Mouse (Mus musculus) cerebellum, postnatal 36 days (tissue): ENCODE data around the gene Sp6.

Experiments used
- DNase-seq, 2 experiments: peaks; one replicate each; pipeline ENCODE4 v3.0.0; 2021 to 2022; ENCODE audit warnings: mixed read lengths in 2 of 2

Sp6 gene

GRCm38 (mm10) chr11:96982859-96983258 is 30.3 kb upstream of the Sp6 start, which contains the start of gene Sp2:
Sp2 (minus strand) TSS chr11:96982959.
- no peak for DNase-seq

DNA sequence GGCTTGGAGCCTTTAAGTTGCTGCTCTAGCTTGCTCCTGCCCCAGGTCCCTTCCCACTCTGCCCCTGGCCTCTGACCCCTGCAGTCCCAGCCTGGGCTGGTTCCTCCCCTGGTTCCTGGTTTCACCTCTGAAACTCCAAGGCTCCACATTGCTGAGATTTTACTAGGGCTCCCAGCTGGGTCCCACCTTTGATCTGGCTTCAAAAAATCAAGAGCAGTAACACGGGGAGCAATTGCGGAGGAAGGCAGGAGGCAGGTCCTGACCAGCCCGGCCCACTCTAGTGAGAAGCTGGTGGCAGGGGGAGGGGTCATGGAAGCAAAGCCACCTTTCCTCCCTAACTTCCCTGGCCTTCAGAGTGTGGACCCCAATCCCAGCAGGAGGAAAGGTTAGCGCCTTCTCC is 28.3 kb upstream of the Sp6 start:
- DNase-seq, result no peak

DNA sequence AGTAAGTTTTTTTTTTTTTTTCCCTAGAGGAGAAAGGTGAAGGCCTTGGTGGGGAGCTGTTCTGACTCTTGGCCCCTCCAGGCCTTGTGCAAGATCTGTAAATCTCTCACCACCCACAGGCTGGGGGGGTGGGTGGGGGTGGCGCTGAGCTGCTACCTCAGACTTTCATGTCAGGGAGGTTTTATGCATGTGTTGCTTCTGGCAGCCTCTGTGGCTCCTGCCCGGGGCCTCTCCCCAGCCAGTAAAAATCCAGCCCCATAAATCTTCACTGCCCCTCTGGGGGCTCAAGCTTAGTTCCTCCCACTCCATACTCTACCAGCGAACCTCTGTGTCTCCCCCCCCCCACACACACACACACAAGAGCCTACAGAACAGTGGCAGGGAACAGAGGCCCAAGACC is 26.7 kb upstream of the Sp6 start:
- DNase-seq, result no peak

DNA sequence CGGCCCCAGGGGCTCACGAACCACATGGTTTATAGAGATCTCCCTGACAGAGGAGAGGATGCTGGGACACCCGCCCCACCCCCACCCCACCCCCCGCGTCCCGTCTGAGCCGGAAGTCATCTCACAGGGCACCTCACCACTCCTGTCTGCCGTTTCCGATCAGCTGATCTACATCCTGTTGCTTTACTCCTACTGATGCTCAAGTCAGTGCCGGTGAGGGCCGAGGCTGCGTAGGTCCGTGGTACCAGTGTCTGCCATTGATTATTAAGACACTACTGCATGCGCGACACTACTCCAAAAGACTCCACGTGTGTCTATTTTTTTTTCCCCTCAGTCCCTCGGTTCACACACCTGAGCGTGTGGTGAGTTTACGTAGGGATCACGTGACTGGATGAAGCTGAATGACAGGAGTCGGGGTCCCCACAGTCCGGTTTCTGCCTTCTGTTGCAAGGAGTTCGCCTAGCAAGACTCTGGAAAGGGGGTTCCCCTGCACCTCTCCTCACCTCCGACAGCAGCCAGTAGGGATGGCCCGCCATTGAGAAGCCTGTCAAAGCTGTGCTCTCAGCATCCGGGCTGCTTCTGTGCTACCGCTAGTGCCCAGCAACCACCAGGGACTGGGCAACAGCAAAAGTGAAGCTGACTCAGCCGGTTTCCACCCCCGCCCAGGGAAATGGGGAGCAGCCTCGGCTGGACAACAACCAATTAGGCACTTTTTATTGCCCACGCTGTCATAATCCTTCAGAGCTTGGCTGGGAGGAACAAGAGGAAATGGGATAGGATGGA is 25.1 kb upstream of the Sp6 start:
- no peak for DNase-seq

GRCm38 (mm10) chr11:96991501-96991900 is 21.7 kb upstream of the Sp6 start:
- no peak for DNase-seq

- DNase-seq, result no peak
These were observed 20.4 kb upstream of the Sp6 start for GRCm38 (mm10) chr11:96992722-96993311.

GRCm38 (mm10) chr11:96995031-96995430 is 18.2 kb upstream of the Sp6 start:
- DNase-seq, result no peak

DNA sequence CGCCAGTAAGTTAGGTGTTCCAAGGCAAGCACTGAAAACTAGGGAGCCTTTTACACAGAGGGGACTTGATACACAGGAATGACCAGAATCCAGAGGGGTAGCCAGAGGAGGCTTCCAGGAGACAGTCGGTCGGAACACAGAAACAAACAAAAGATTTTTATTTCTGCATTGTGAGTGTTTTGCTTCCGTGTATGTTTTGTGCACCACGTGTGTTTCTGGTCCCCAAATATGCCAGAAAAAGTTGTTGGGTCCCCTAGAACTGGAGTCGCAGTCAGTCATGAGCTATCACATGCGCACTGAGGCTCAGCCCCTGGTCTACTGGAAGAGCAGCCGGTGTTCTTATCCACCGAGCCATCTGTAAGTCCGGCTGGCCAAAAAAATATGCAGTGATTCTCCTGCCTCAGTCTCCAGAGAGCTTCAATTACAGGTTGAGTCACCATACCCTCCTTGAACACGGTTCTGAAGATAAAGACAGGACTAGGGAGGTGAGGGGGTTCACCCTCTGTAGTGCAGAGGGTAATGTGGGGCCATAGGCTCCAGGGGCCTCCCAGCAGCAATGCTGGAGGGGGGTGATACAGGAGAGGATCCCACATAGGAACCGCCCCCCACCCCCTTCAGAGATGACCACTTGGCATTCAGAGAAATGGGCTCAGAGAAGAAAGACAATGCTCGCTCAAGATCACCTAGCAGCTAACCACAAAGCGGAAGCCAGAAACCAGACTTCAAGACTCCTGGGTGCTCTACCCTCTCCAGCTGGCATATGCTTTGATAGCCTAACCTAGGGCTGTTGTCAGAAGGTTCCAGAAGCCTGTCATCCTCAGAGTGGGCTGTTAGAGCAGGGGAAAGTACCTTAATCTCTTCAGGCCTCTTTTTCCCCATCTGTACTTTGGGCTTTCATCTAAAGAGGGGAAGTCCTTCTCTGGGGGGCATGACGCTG is 17.1 kb upstream of the Sp6 start:
- no peak for DNase-seq

DNA sequence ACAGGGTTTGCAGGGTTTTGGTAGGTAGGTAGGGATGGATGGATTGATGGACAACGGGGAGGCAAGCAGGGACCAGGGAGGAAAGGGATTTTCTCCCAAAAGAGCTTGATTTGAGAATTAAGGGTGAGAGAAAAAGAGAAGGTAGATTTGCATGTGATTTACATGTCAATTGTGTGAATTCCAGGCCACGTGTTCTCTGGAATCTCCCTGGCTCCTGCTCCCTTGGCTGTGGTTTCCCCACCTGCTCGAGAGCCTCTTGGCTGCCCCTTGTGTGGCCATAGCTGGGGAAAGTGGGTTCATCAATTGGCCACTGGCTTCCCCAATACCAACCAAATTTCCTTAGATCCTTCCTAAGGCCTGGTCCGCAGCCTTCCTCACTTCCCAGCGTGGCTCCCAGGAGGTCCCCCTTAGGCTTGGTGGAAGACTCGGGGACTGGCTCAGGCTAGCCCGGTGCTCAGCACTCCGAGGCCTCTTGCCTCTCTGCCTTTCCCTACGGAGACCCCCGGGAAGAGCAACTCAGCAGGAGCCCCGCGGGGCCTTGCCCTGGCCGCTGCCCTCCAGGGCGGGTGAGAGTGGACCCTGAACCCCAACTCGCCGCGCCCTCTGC is 16.3 kb upstream of the Sp6 start:
- DNase-seq, result no peak

DNA sequence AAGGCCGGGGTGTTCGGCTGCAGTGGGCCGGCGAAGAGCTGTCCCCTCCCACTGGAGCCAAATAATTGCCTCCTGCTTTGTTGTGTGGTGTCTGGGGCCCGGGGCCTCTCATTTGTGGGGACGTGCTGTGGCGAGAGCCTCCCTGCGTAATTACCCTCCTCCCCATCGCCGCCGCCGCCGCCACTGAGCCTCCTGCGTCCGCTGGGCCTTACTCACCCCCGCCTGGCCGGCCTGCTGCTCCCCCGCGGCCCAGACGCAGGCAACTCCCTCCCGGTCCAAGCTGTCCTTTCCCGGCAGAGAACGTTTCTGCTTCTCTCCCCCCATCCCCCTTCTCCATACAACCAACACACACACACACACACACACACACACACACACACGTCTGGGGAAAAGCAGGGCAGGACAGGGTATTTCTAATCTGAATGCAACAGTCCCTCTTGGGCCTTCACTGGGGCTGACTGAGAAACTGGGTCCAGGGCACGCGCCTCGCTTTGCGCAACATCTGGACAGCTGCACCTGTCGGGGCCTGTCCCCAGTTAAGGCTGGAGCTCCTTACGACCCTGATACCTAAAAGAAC is 15.7 kb upstream of the Sp6 start:
- DNase-seq, result peak; percentile 59 to 60

DNA sequence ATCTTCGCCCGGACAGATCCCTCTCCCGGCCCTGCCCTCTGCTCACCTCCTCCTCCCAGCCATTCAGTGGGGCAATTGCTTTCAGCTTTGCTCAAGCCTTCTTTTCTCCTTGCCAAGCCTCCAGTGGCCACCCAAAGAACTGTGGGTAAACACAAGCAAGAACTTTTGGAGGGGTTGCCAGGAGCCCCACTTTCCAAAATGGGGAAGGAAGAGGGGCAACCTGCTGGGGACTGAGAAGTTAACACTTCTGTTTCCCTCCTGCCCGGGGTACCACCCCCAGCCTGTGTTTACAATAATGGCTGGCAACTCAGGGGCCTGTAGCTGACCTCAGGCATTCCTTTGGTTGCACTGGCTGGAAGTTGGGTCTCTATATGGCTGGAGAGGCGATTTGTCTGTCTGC is 10.0 kb upstream of the Sp6 start:
- no peak for DNase-seq

GRCm38 (mm10) chr11:97007093-97007794 is 6.0 kb upstream of the Sp6 start:
- DNase-seq, result no peak

- no peak for DNase-seq
These were observed 3.9 kb upstream of the Sp6 start for GRCm38 (mm10) chr11:97009198-97009790.

DNA sequence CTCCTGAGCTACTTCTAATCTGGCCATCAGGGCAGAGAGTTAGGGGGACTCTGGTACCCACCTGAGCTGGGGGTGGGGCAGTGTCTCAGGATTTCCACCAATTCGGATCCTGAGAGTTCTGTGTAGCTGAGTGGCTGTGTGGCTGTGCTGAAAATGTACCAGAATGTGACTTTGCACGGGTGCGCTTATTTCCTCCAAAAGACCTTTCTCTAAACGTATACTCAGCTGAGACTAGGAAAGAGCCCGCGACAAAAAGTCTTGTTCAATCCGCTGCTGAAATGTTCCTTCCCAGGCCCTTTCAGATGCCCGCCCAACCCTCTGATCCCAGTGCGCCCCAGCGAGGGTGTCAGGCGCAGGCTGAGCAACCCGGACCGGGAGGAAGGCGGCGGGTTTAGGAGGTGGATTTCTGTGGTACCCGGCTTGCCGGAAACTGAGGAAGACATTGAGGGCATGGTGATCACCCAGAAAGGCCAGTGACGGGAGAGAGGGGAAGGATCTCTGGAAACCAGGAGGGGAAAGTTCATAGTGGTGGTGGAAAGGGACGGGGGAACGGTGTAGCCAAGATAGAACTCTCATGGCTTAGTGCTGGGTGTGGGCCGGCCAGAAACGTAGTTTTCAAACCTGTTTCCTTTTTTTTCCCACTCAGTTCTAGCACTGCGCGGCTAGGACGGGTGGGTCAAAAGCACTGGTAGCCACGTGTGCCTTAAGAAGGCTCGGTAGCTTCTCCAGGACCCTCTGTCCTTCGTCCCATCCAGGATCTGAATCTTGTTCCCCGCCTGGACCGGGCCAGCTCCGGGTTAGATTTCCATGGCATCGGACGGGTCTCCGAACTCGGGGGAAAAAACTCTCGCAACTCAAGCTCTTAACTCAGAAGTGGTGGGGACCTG is 4.7 kb downstream of the Sp6 start:
- DNase-seq, result no peak

GRCm38 (mm10) chr11:97018583-97019344 is 5.6 kb downstream of the Sp6 start:
- DNase-seq, result no peak

- DNase-seq, result no peak
These were observed 6.1 kb downstream of the Sp6 start for GRCm38 (mm10) chr11:97019345-97019708.

GRCm38 (mm10) chr11:97021121-97021765 is 8.0 kb downstream of the Sp6 start:
- DNase-seq, result no peak

DNA sequence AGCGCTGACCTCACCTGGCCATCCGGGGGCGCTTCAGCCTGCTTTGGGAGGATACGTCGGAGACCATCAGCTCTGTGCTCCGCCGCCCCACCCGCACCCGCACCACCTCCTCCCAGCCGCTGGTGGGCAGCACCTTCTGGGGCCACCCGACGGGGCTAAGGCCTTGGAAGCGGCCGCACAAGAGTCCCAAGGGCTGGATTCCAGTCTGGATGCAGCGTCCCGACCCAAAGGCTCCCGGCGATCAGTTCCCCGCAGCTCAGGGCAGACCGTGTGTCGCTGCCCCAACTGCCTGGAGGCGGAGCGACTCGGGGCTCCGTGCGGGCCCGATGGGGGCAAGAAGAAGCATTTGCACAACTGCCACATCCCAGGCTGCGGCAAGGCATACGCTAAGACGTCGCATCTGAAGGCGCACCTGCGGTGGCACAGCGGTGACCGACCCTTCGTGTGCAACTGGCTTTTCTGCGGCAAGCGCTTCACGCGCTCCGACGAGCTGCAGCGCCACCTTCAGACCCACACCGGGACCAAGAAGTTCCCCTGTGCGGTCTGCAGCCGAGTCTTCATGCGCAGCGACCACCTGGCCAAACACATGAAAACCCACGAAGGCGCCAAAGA is 8.8 kb downstream of the Sp6 start:
- peak; percentile 70 to 80 for DNase-seq

DNA sequence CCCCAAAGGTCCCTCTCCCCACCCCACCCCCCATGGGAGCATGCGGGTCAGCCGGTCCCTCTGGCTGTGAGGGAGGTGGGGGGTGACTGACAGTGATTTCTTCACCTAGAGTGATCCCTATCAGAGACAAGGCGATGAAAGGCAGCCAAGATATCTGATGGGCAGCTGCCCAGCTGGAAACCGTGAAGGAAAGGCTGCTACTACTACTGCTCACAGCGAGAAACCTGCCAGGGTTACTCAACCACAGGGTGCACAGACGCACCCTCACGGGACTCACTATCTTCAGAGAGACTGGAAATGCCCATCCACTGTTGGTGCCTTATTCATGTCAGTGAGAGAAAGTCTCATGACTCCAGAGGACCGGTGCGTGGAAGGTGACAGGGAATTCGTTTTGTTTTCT is 11.8 kb downstream of the Sp6 start:
- no peak for DNase-seq
